Mouse (Mus musculus): ENCODE measurements at regions not wholly inside any gene's neighbourhood (a gene's known extent, or its start where the extent isn't known, plus 50 kb on each side); places are given as distances from the start of the nearest gene placed in this dataset.
A peak's percentile ranks its signal among the peaks of the same experiment; 100 is the strongest.
"Not testable (repeated sequence)": the region's sequence is repeated elsewhere in the genome, so short reads cannot be mapped to it uniquely, and the experiment has no call there.

GRCm38 (mm10) chr1:164543045-164543803 lies 85.1 kb upstream of the Atp1b1 start:
- peak; percentile 2 for DNase-seq

- DNase-seq: no peak
Measured at GRCm38 (mm10) chr1:164541711-164542110, 83.6 kb upstream of the Atp1b1 start.

- DNase-seq: no peak
Measured at GRCm38 (mm10) chr1:164538304-164539043, 80.3 kb upstream of the Atp1b1 start.

GRCm38 (mm10) chr1:164537324-164537948 lies 79.3 kb upstream of the Atp1b1 start:
- no peak for DNase-seq

- no peak for DNase-seq
Measured at GRCm38 (mm10) chr1:164532196-164532595, 74.0 kb upstream of the Atp1b1 start.

GRCm38 (mm10) chr1:164531741-164532140 lies 73.6 kb upstream of the Atp1b1 start:
- no peak for DNase-seq

- DNase-seq: no peak
Measured at GRCm38 (mm10) chr1:164526748-164527147, 68.6 kb upstream of the Atp1b1 start.

GRCm38 (mm10) chr1:164522377-164523150 lies 64.4 kb upstream of the Atp1b1 start:
- no peak for DNase-seq

- no peak for DNase-seq
Measured at GRCm38 (mm10) chr1:164521371-164522130, 63.4 kb upstream of the Atp1b1 start.

GRCm38 (mm10) chr1:164518866-164519265 lies 60.7 kb upstream of the Atp1b1 start:
- DNase-seq: no peak

GRCm38 (mm10) chr1:164518308-164518707 lies 60.2 kb upstream of the Atp1b1 start:
- DNase-seq: no peak

GRCm38 (mm10) chr1:164517362-164517761 lies 59.2 kb upstream of the Atp1b1 start:
- not testable (repeated sequence) for DNase-seq

- no peak for DNase-seq
Measured at GRCm38 (mm10) chr1:164511628-164512385, 53.7 kb upstream of the Atp1b1 start.

- DNase-seq: no peak
Measured at GRCm38 (mm10) chr1:164509226-164509625, 51.1 kb upstream of the Atp1b1 start.

- DNase-seq: no peak
Measured at GRCm38 (mm10) chr1:164508556-164508955, 50.4 kb upstream of the Atp1b1 start.

- DNase-seq: no peak
Measured at GRCm38 (mm10) chr1:164508106-164508505, 50.0 kb upstream of the Atp1b1 start.

All from adrenal gland, postnatal 25 days (tissue).